Mouse (Mus musculus): ENCODE results near the gene Carmil1.

DNA sequence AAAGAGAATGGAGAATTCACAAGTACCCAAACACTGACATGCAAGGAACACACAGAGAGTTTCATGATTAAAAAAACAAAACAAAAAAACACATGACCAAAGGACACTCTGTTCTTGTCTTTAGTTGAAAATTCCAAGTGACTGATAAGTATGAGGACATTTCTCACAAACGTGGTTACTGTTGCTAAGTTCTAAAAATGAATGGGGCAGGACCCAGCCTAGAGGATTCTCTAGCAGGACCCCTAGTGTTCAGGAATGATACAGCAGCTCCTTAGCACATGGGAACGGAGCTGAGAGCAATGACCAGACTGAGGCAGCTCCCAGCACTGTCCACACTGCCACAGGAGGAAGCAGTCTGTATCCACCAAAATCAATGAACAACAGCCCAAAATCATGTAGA, 26.6 kb downstream of the Carmil1 start:
- TF ChIP-seq POLR2A (IDR thresholded peaks at IDR 0.05; ENCODE audit: insufficient read depth, low read depth, low read length) (no peak), CTCF (IDR thresholded peaks at IDR 0.05) (peak; percentile 88), EP300 (IDR thresholded peaks at IDR 0.05; ENCODE audit: insufficient read depth, low read depth, low read length) (0 out of 2 replicates have a peak, but pooled peaks have one; percentile 47)
